Mouse (Mus musculus) forebrain, embryonic 10.5 days (tissue): ENCODE data around the gene Gm20890. TPM values are rescaled to one million over a fixed set of nuclear protein-coding genes. Genes with fewer than 3 reads are reported as not detected.
"Not testable (repeated sequence)": the region's sequence is repeated elsewhere in the genome, so short reads cannot be mapped to it uniquely, and the experiment has no call there.

Source experiments
- DNase-seq: peaks from one replicate; pipeline ENCODE4 v3.0.0-alpha.2; 2017; ENCODE audit warnings: low spot score; ENCODE audit errors: extremely low spot score
- H3K27ac ChIP-seq: fragments of 300-500 bp; sonication (generic); 2 replicates; pipeline ENCODE4 v1.5.1; 2016; ENCODE audit warnings: mild to moderate bottlenecking
- H3K27me3 ChIP-seq: fragments of 300-500 bp; sonication (generic); 2 replicates; pipeline ENCODE4 v1.6.1; 2016; ENCODE audit warnings: mild to moderate bottlenecking; ENCODE audit not compliant: poor library complexity, severe bottlenecking
- H3K36me3 ChIP-seq: fragments of 300-500 bp; sonication (generic); replicated peaks from 2 replicates; pipeline ENCODE4 v1.6.1; 2016; ENCODE audit warnings: mild to moderate bottlenecking, moderate library complexity
- H3K4me1 ChIP-seq: fragments of 300-500 bp; sonication (generic); 2 replicates; pipeline ENCODE4 v1.6.1; 2016
- H3K4me3 ChIP-seq: fragments of 300-500 bp; sonication (generic); 2 replicates; pipeline ENCODE4 v1.5.1; 2016; ENCODE audit warnings: mild to moderate bottlenecking, moderate library complexity
- H3K9me3 ChIP-seq: fragments of 300-500 bp; sonication (generic); 2 replicates; pipeline ENCODE4 v1.6.1; 2016; ENCODE audit warnings: mild to moderate bottlenecking, moderate library complexity
- WGBS: fragments of 180-500 bp; shearing (Covaris S2); methylation state at CpG from one replicate; pipeline ENCODE4 v1.1.7; 2016; 5-methylcytosine and 5-hydroxymethylcytosine counted together
- polyA plus RNA-seq: library from polyadenylated mRNA; unstranded; fragments of >200 nt; fragmentation: Nextera tagmentation; extraction: Ambion mirVana; gene quantifications from 2 replicates; pipeline ENCODE4 v1.2.1, GENCODE M21; 2016

Gm20890 gene
- not detected in 2 replicates for polyA plus RNA-seq

GRCm38 (mm10) chrY:26776699-26777098 is at the start of gene Gm20890:
Gm20890 (minus strand) TSS chrY:26776799.
- H3K4me3 ChIP-seq, H3K9me3 ChIP-seq, H3K36me3 ChIP-seq, DNase-seq, H3K4me1 ChIP-seq, H3K27me3 ChIP-seq, H3K27ac ChIP-seq: not testable (repeated sequence)
- WGBS, result no CpG with 5 or more reads among the region's 5 CpGs
